In genomic region chr2:166414856-166415255, GRCm38 (mm10) we compare ENCODE assay signal across 21 mouse cellular contexts.
A peak's percentile ranks its signal among the peaks of the same experiment; 100 is the strongest.
DNase-seq lines count a peak whose midpoint lies in the region; ATAC-seq lines count a peak whose summit lies in the region.
"Had no signal": no experiment of that assay in that cellular context is flagged by ENCODE, and none has a peak within 500 bp of the region (broad histone marks: within the 10 kb centered on the region; RNA-seq: fewer than 3 reads in every experiment).

No protein-coding gene starts in this region.

- H3K9ac ChIP-seq in lung, embryonic 15.5 days, result no peak overlapping the region
- no peak overlapping the region for H3K9ac ChIP-seq in embryonic facial prominence, embryonic 15.5 days
- H3K9ac ChIP-seq in limb, embryonic 15.5 days, result no peak overlapping the region
- H3K9ac ChIP-seq in midbrain, embryonic 15.5 days, result no peak overlapping the region
- H3K9ac ChIP-seq: liver, embryonic 12.5 days; lung, embryonic 14.5 days had no signal

- peak overlapping the region; percentile 38; the same call in 1 of the 2 replicates for H3K27ac ChIP-seq in lung, embryonic 15.5 days
- peak overlapping the region; percentile 82 for H3K27ac ChIP-seq in embryonic facial prominence, embryonic 15.5 days (replicated peaks)
- peak overlapping the region; percentile 86 for H3K27ac ChIP-seq in limb, embryonic 15.5 days
- no peak overlapping the region for H3K27ac ChIP-seq in midbrain, embryonic 15.5 days
- H3K27ac ChIP-seq: liver, embryonic 12.5 days had no signal

- ATAC-seq in lung, embryonic 15.5 days (ENCODE audit: borderline replicate concordance, extremely low read depth, low FRiP score, low TSS enrichment), result no peak
- ATAC-seq in embryonic facial prominence, embryonic 15.5 days (ENCODE audit: insufficient number of reproducible peaks, low FRiP score, low TSS enrichment, low read depth), result no peak
- no peak for ATAC-seq in limb, embryonic 15.5 days (ENCODE audit: insufficient number of reproducible peaks, low FRiP score, low TSS enrichment, low read depth)
- no peak for ATAC-seq in midbrain, embryonic 15.5 days (replicated peaks)
- ATAC-seq: forebrain, embryonic 14.5 days; liver, embryonic 12.5 days; midbrain, embryonic 16.5 days had no signal

- no peak overlapping the region for H3K4me2 ChIP-seq in lung, embryonic 15.5 days
- no peak overlapping the region for H3K4me2 ChIP-seq in embryonic facial prominence, embryonic 15.5 days (replicated peaks)
- peak overlapping the region; percentile 2; the same call in 1 of the 2 replicates for H3K4me2 ChIP-seq in limb, embryonic 15.5 days
- no peak overlapping the region for H3K4me2 ChIP-seq in midbrain, embryonic 15.5 days
- H3K4me2 ChIP-seq: heart, embryonic 11.5 days; liver, embryonic 12.5 days had no signal

- H3K36me3 ChIP-seq in lung, embryonic 15.5 days, result no peaks in the 10 kb centered on the region
- H3K36me3 ChIP-seq in embryonic facial prominence, embryonic 15.5 days, result no peaks in the 10 kb centered on the region
- H3K36me3 ChIP-seq in limb, embryonic 15.5 days, result no peaks in the 10 kb centered on the region
- no peaks in the 10 kb centered on the region for H3K36me3 ChIP-seq in midbrain, embryonic 15.5 days (replicated peaks)
- H3K36me3 ChIP-seq: hindbrain, embryonic 10.5 days; liver, embryonic 12.5 days had no signal

- 70% methylated on average over 8 of the region's 8 CpGs for WGBS in lung, embryonic 15.5 days
- 85% methylated on average over 8 of the region's 8 CpGs for WGBS in embryonic facial prominence, embryonic 15.5 days
- 87% methylated on average over 8 of the region's 8 CpGs for WGBS in limb, embryonic 15.5 days
- 86% methylated on average over 8 of the region's 8 CpGs for WGBS in midbrain, embryonic 15.5 days

- H3K4me1 ChIP-seq in lung, embryonic 15.5 days, result peaks cover 19% of the 10 kb centered on the region
- H3K4me1 ChIP-seq in embryonic facial prominence, embryonic 15.5 days, result peaks cover 49% of the 10 kb centered on the region
- peaks cover 45% of the 10 kb centered on the region for H3K4me1 ChIP-seq in limb, embryonic 15.5 days
- H3K4me1 ChIP-seq in midbrain, embryonic 15.5 days, result peaks cover 22% of the 10 kb centered on the region
- H3K4me1 ChIP-seq: liver, embryonic 12.5 days had no signal

- no peak for DNase-seq in lung, postnatal 36 days
- DNase-seq in R1 (ENCODE audit: low read depth, low spot score), result peak; percentile 94
- DNase-seq in gastrocnemius, postnatal 4 days (ENCODE audit: low spot score in 2 of 2), result no peak
- no peak for DNase-seq in urinary bladder, postnatal 10 days (ENCODE audit: low spot score)
- DNase-seq: adrenal gland, postnatal 36 days; cerebellum, adult 8-10 months; gastrocnemius, postnatal 36 days; kidney, adult 9 months; thymus, postnatal 36 days had no signal

- peaks cover 36% of the 10 kb centered on the region for H3K27me3 ChIP-seq in lung, embryonic 15.5 days
- H3K27me3 ChIP-seq in embryonic facial prominence, embryonic 15.5 days, result 0 out of 2 replicates have a peak, but pooled peaks cover 3% of the 10 kb centered on the region
- no peaks in the 10 kb centered on the region for H3K27me3 ChIP-seq in limb, embryonic 15.5 days
- no peaks in the 10 kb centered on the region for H3K27me3 ChIP-seq in midbrain, embryonic 15.5 days (replicated peaks)
- H3K27me3 ChIP-seq: liver, embryonic 12.5 days had no signal

- no peaks in the 10 kb centered on the region for H3K9me3 ChIP-seq in lung, embryonic 15.5 days
- H3K9me3 ChIP-seq in embryonic facial prominence, embryonic 15.5 days (replicated peaks), result no peaks in the 10 kb centered on the region
- no peaks in the 10 kb centered on the region for H3K9me3 ChIP-seq in limb, embryonic 15.5 days
- H3K9me3 ChIP-seq in midbrain, embryonic 15.5 days, result no peaks in the 10 kb centered on the region
- H3K9me3 ChIP-seq: hindbrain, embryonic 10.5 days; liver, embryonic 12.5 days had no signal

- H3K4me3 ChIP-seq in lung, embryonic 15.5 days, result no peak overlapping the region
- H3K4me3 ChIP-seq in embryonic facial prominence, embryonic 15.5 days (replicated peaks), result no peak overlapping the region
- H3K4me3 ChIP-seq in limb, embryonic 15.5 days, result no peak overlapping the region
- H3K4me3 ChIP-seq in midbrain, embryonic 15.5 days, result no peak overlapping the region
- H3K4me3 ChIP-seq: erythroblast, embryonic 14.5 days; hindbrain, embryonic 10.5 days; liver, embryonic 12.5 days; megakaryocyte, embryonic 14.5 days had no signal
